Mouse (Mus musculus): ENCODE results near the gene Hmga1b. TPM values are rescaled to one million over a fixed set of nuclear protein-coding genes. Genes with fewer than 3 reads are reported as not detected.

Gene Hmga1b
- polyA plus RNA-seq, 1 experiment from 2014 or later, result 2.6 TPM

- 7% methylated on average over 10 of the region's 10 CpGs for WGBS
- peak overlapping the region; percentile 32 for H3K27ac ChIP-seq
- H3K27me3 ChIP-seq (ENCODE audit: insufficient read depth, low read length), result no peaks in the 10 kb centered on the region
- TF ChIP-seq CTCF (IDR thresholded peaks at IDR 0.05; ENCODE audit: low read depth), result peak; percentile 95
- no peaks in the 10 kb centered on the region for H3K36me3 ChIP-seq (ENCODE audit: insufficient read depth, low read length)
- H3K9ac ChIP-seq (ENCODE audit: low read depth, low read length), result peak overlapping the region; percentile 23; the same call in 1 of the 2 replicates
- ATAC-seq (replicated peaks; ENCODE audit: low FRiP score, low read depth) (peak; percentile 72), DNase-seq (ENCODE audit: low spot score) (peak; percentile 94)
- peak overlapping the region; percentile 18; the same call in 1 of the 2 replicates for H3K4me2 ChIP-seq (ENCODE audit: low read length)
- no peaks in the 10 kb centered on the region; the same call in 1 of the 2 replicates for H3K4me1 ChIP-seq (replicated peaks; ENCODE audit: insufficient read depth, low read length)
- no peaks in the 10 kb centered on the region for H3K9me3 ChIP-seq (replicated peaks; ENCODE audit: low read length)
- no peak overlapping the region for H3K4me3 ChIP-seq (replicated peaks; ENCODE audit: low read depth, low read length)
These were observed 37.7 kb downstream of the Hmga1b start for GRCm38 (mm10) chr11:120800061-120800904.

DNA sequence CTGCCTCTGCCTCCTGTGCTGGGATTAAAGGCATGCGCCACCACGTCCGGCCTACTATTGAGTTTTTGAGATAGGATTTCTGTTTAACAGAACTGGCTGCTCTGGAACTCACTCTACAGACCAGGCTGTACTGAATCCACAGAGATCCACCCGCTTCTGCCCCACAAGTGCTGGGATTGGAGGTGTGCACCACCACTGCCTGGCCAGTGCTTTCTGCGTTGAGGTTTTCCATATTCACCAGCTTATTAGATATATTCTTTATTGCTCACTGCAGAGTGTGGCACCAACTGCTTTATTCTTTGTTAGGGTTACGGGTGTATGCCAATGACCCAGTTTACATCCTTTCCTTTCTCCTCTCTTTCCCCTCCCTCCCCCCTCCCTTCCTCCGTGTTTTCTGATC, 41.7 kb downstream of the Hmga1b start:
- TF ChIP-seq CTCF (IDR thresholded peaks at IDR 0.05; ENCODE audit: low read depth), result no peak
- ATAC-seq (replicated peaks; ENCODE audit: low FRiP score, low read depth), result no peak
- Histone ChIP-seq H3K27me3 (ENCODE audit: insufficient read depth, low read length) (no peaks in the 10 kb centered on the region), H3K9ac (ENCODE audit: low read depth, low read length) (no peak overlapping the region), H3K36me3 (ENCODE audit: insufficient read depth, low read length) (peaks cover 29% of the 10 kb centered on the region), H3K4me1 (replicated peaks; ENCODE audit: insufficient read depth, low read length) (no peaks in the 10 kb centered on the region), H3K4me2 (ENCODE audit: low read length) (no peak overlapping the region), H3K4me3 (replicated peaks; ENCODE audit: low read depth, low read length) (no peak overlapping the region), H3K9me3 (replicated peaks; ENCODE audit: low read length) (no peaks in the 10 kb centered on the region), H3K27ac (no peak overlapping the region)
- DNase-seq (ENCODE audit: low spot score), result no peak
- WGBS, result 78% methylated on average over 7 of the region's 7 CpGs

DNA sequence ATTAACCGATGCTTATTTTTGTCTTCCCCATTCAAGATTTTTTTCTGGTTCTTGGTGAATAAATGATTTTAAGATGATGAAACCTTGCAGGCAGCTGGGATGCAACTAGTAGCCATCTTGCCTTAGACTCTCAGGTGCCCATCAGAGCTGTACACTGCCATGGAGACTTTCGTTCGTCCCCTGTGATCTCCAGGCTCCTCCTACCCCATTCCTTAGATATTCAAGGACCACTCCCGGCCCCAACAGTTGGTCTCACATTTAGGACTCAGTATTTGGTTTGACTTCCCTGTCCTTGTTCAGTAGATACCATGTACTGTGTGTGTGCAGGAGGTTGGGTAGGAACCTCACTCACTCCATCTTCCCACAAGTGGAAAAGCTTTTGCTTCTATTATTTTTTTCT, 42.2 kb downstream of the Hmga1b start:
- TF ChIP-seq CTCF (IDR thresholded peaks at IDR 0.05; ENCODE audit: low read depth), result no peak
- Histone ChIP-seq H3K9me3 (replicated peaks; ENCODE audit: low read length) (no peaks in the 10 kb centered on the region), H3K4me1 (replicated peaks; ENCODE audit: insufficient read depth, low read length) (no peaks in the 10 kb centered on the region), H3K36me3 (ENCODE audit: insufficient read depth, low read length) (peaks cover 34% of the 10 kb centered on the region), H3K27ac (no peak overlapping the region), H3K27me3 (ENCODE audit: insufficient read depth, low read length) (no peaks in the 10 kb centered on the region), H3K9ac (ENCODE audit: low read depth, low read length) (no peak overlapping the region), H3K4me2 (ENCODE audit: low read length) (no peak overlapping the region), H3K4me3 (replicated peaks; ENCODE audit: low read depth, low read length) (no peak overlapping the region)
- WGBS, result 67% methylated on average over 4 of the region's 4 CpGs
- no peak for DNase-seq (ENCODE audit: low spot score)
- no peak for ATAC-seq (replicated peaks; ENCODE audit: low FRiP score, low read depth)

- no peak overlapping the region for H3K4me2 ChIP-seq (ENCODE audit: low read length)
These were observed 43.0 kb downstream of the Hmga1b start for GRCm38 (mm10) chr11:120805375-120806298.

DNA sequence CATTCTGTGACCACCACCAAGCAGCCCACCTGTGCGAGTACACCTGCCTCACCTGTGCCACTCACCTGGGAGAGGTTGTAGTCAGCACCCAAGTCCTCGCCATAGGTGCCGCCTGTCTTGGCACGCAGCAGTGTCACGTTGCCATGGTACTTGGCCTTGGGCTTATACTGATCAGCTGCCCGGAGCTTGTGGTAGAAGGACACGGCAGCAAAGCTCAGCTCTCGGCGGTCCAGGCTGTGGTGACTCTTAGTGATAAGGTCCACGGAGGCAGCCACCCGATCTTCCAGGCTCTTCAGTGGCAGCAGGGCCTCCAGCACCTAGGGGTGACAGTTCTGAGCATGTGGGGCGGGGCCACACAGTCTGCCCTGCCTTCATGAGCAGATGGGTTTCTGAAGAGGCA, 45.4 kb downstream of the Hmga1b start:
- Histone ChIP-seq H3K4me2 (ENCODE audit: low read length) (no peak overlapping the region), H3K4me1 (replicated peaks; ENCODE audit: insufficient read depth, low read length) (no peaks in the 10 kb centered on the region), H3K36me3 (ENCODE audit: insufficient read depth, low read length) (peaks cover 66% of the 10 kb centered on the region), H3K27me3 (ENCODE audit: insufficient read depth, low read length) (no peaks in the 10 kb centered on the region), H3K4me3 (replicated peaks; ENCODE audit: low read depth, low read length) (no peak overlapping the region), H3K9ac (ENCODE audit: low read depth, low read length) (no peak overlapping the region), H3K9me3 (replicated peaks; ENCODE audit: low read length) (no peaks in the 10 kb centered on the region), H3K27ac (no peak overlapping the region)
- ATAC-seq (replicated peaks; ENCODE audit: low FRiP score, low read depth) (no peak), DNase-seq (ENCODE audit: low spot score) (no peak)
- no peak for TF ChIP-seq CTCF (IDR thresholded peaks at IDR 0.05; ENCODE audit: low read depth)
- 93% methylated on average over 12 of the region's 12 CpGs for whole genome bisulfite sequencing

More at GRCm38 (mm10) chr11:120805375-120806298, 43.0 kb downstream of the Hmga1b start:
- ATAC-seq (replicated peaks; ENCODE audit: low FRiP score, low read depth), result no peak
- DNase-seq (ENCODE audit: low spot score), result no peak
- H3K4me1 ChIP-seq (replicated peaks; ENCODE audit: insufficient read depth, low read length), result no peaks in the 10 kb centered on the region
- H3K36me3 ChIP-seq (ENCODE audit: insufficient read depth, low read length), result peaks cover 42% of the 10 kb centered on the region
- H3K27me3 ChIP-seq (ENCODE audit: insufficient read depth, low read length), result no peaks in the 10 kb centered on the region
- WGBS, result 78% methylated on average over 7 of the region's 7 CpGs
- TF ChIP-seq CTCF (IDR thresholded peaks at IDR 0.05; ENCODE audit: low read depth), result no peak
- H3K9me3 ChIP-seq (replicated peaks; ENCODE audit: low read length), result no peaks in the 10 kb centered on the region
- H3K4me3 ChIP-seq (replicated peaks; ENCODE audit: low read depth, low read length), result no peak overlapping the region
- no peak overlapping the region for H3K9ac ChIP-seq (ENCODE audit: low read depth, low read length)
- H3K27ac ChIP-seq, result no peak overlapping the region

GRCm38 (mm10) chr11:120812068-120812467, 49.5 kb downstream of the Hmga1b start:
- ATAC-seq (replicated peaks; ENCODE audit: low FRiP score, low read depth), result no peak

More at GRCm38 (mm10) chr11:120812068-120812467, 49.5 kb downstream of the Hmga1b start:
- no peak overlapping the region for H3K4me3 ChIP-seq (replicated peaks; ENCODE audit: low read depth, low read length)
- no peak overlapping the region for H3K27ac ChIP-seq
- no peaks in the 10 kb centered on the region for H3K9me3 ChIP-seq (replicated peaks; ENCODE audit: low read length)
- no peak for TF ChIP-seq CTCF (IDR thresholded peaks at IDR 0.05; ENCODE audit: low read depth)
- peaks cover 100% of the 10 kb centered on the region for H3K36me3 ChIP-seq (ENCODE audit: insufficient read depth, low read length)
- H3K4me2 ChIP-seq (ENCODE audit: low read length), result no peak overlapping the region
- no peaks in the 10 kb centered on the region for H3K4me1 ChIP-seq (replicated peaks; ENCODE audit: insufficient read depth, low read length)
- no peak for DNase-seq (ENCODE audit: low spot score)
- H3K9ac ChIP-seq (ENCODE audit: low read depth, low read length), result no peak overlapping the region
- 92% methylated on average over 16 of the region's 16 CpGs for WGBS
- H3K27me3 ChIP-seq (ENCODE audit: insufficient read depth, low read length), result no peaks in the 10 kb centered on the region

Other genes with a start within 250 kb of the Hmga1b start
- 6.6 and 7.0 TPM in 2 replicates for gene Gcgr, start 232.1 kb upstream of the Hmga1b start, polyA plus RNA-seq (2015; fragmentation: Nextera tagmentation; extraction: Ambion mirVana)
- gene Mcrip1, start 213.1 kb upstream of the Hmga1b start, polyA plus RNA-seq (2015; fragmentation: Nextera tagmentation; extraction: Ambion mirVana), result 218 and 227 TPM in 2 replicates
- gene Ppp1r27, start 211.7 kb upstream of the Hmga1b start, polyA plus RNA-seq (2015; fragmentation: Nextera tagmentation; extraction: Ambion mirVana), result 0.30 TPM in 1 of 2 replicates, not detected in the other
- 635 and 676 TPM in 2 replicates for gene P4hb, start 189.5 kb upstream of the Hmga1b start, polyA plus RNA-seq (2015; fragmentation: Nextera tagmentation; extraction: Ambion mirVana)
- 444 and 506 TPM in 2 replicates for gene Arhgdia, start 181.2 kb upstream of the Hmga1b start, polyA plus RNA-seq (2015; fragmentation: Nextera tagmentation; extraction: Ambion mirVana)
- gene Alyref, start 164.4 kb upstream of the Hmga1b start, polyA plus RNA-seq (2015; fragmentation: Nextera tagmentation; extraction: Ambion mirVana), result 341 and 361 TPM in 2 replicates
- 159 and 168 TPM in 2 replicates for gene Anapc11, start 164.4 kb upstream of the Hmga1b start, polyA plus RNA-seq (2015; fragmentation: Nextera tagmentation; extraction: Ambion mirVana)
- gene Npb, start 154.3 kb upstream of the Hmga1b start, polyA plus RNA-seq (2015; fragmentation: Nextera tagmentation; extraction: Ambion mirVana), result 48.0 and 51.4 TPM in 2 replicates
- 116 and 118 TPM in 2 replicates for gene Pcyt2, start 144.9 kb upstream of the Hmga1b start, polyA plus RNA-seq (2015; fragmentation: Nextera tagmentation; extraction: Ambion mirVana)
- gene Sirt7, start 137.6 kb upstream of the Hmga1b start, polyA plus RNA-seq (2015; fragmentation: Nextera tagmentation; extraction: Ambion mirVana), result 38.8 and 41.6 TPM in 2 replicates
- gene Mafg, start 129.2 kb upstream of the Hmga1b start, polyA plus RNA-seq (2015; fragmentation: Nextera tagmentation; extraction: Ambion mirVana), result 26.5 and 27.4 TPM in 2 replicates
- gene Pycr1, start 119.0 kb upstream of the Hmga1b start, polyA plus RNA-seq (2015; fragmentation: Nextera tagmentation; extraction: Ambion mirVana), result 12.2 and 13.9 TPM in 2 replicates
- 0.24 and 0.28 TPM in 2 replicates for gene Myadml2, start 114.6 kb upstream of the Hmga1b start, polyA plus RNA-seq (2015; fragmentation: Nextera tagmentation; extraction: Ambion mirVana)
- gene Notum, start 101.6 kb upstream of the Hmga1b start, polyA plus RNA-seq (2015; fragmentation: Nextera tagmentation; extraction: Ambion mirVana), result 5.3 and 7.4 TPM in 2 replicates
- gene Aspscr1, start 89.8 kb upstream of the Hmga1b start, polyA plus RNA-seq (2015; fragmentation: Nextera tagmentation; extraction: Ambion mirVana), result 122 TPM in 2 replicates
- 160 and 174 TPM in 2 replicates for gene Cenpx, start 49.1 kb upstream of the Hmga1b start, polyA plus RNA-seq (2015; fragmentation: Nextera tagmentation; extraction: Ambion mirVana)
- gene Lrrc45, start 48.9 kb upstream of the Hmga1b start, polyA plus RNA-seq (2015; fragmentation: Nextera tagmentation; extraction: Ambion mirVana), result 31.3 and 33.5 TPM in 2 replicates
- gene Rac3, start 41.3 kb upstream of the Hmga1b start, polyA plus RNA-seq (2015; fragmentation: Nextera tagmentation; extraction: Ambion mirVana), result 23.4 and 23.7 TPM in 2 replicates
- 112 and 123 TPM in 2 replicates for gene Dcxr, start 35.5 kb upstream of the Hmga1b start, polyA plus RNA-seq (2015; fragmentation: Nextera tagmentation; extraction: Ambion mirVana)
- gene Cbr2, start 30.7 kb upstream of the Hmga1b start, polyA plus RNA-seq (2015; fragmentation: Nextera tagmentation; extraction: Ambion mirVana), result 1.8 and 3.6 TPM in 2 replicates
- 32.4 and 32.6 TPM in 2 replicates for gene Rfng, start 21.4 kb downstream of the Hmga1b start, polyA plus RNA-seq (2015; fragmentation: Nextera tagmentation; extraction: Ambion mirVana)
- gene Gps1, start 21.5 kb downstream of the Hmga1b start, polyA plus RNA-seq (2015; fragmentation: Nextera tagmentation; extraction: Ambion mirVana), result 158 and 170 TPM in 2 replicates
- gene Dus1l, start 33.6 kb downstream of the Hmga1b start, polyA plus RNA-seq (2015; fragmentation: Nextera tagmentation; extraction: Ambion mirVana), result 66.0 and 73.0 TPM in 2 replicates
- 19.8 and 19.9 TPM in 2 replicates for gene Fasn, start 61.8 kb downstream of the Hmga1b start, polyA plus RNA-seq (2015; fragmentation: Nextera tagmentation; extraction: Ambion mirVana)
- 5.5 and 5.7 TPM in 2 replicates for gene Ccdc57, start 170.1 kb downstream of the Hmga1b start, polyA plus RNA-seq (2015; fragmentation: Nextera tagmentation; extraction: Ambion mirVana)
- 10.0 and 10.2 TPM in 2 replicates for gene Slc16a3, start 185.7 kb downstream of the Hmga1b start, polyA plus RNA-seq (2015; fragmentation: Nextera tagmentation; extraction: Ambion mirVana)
- 102 and 106 TPM in 2 replicates for gene Csnk1d, start 228.5 kb downstream of the Hmga1b start, polyA plus RNA-seq (2015; fragmentation: Nextera tagmentation; extraction: Ambion mirVana)